Mouse (Mus musculus) forebrain, embryonic 14.5 days (tissue): Measurements from ENCODE around the gene Elmo1. TPM values are rescaled to one million over a fixed set of nuclear protein-coding genes. Genes with fewer than 3 reads are reported as not detected.

Experiments
- ATAC-seq: fragments of 200-750 bp; cut with Nextera tagmentation; 2 replicates; pipeline ENCODE4 v1.8.0; 2017; ENCODE audit warnings: mild to moderate bottlenecking, moderate library complexity
- DNase-seq: peaks from one replicate; pipeline ENCODE4 v3.0.0-alpha.2; 2015; ENCODE audit warnings: low spot score
- H3K27ac ChIP-seq: fragments of 300-500 bp; sonication (generic); 2 replicates; pipeline ENCODE4 v1.5.1; 2014; ENCODE audit warnings: low read depth, mild to moderate bottlenecking, control low read depth, low read length, moderate library complexity
- H3K27me3 ChIP-seq: fragments of 300-500 bp; sonication (generic); replicated peaks from 2 replicates; pipeline ENCODE4 v1.6.1; 2014; ENCODE audit warnings: low read length, control low read depth, mixed read lengths; ENCODE audit not compliant: control insufficient read depth, insufficient read depth
- H3K36me3 ChIP-seq: fragments of 300-500 bp; sonication (generic); 2 replicates; pipeline ENCODE4 v1.6.1; 2014; ENCODE audit warnings: low read length, control low read depth; ENCODE audit not compliant: control insufficient read depth, insufficient read depth
- H3K4me1 ChIP-seq: fragments of 300-500 bp; sonication (generic); 2 replicates; pipeline ENCODE4 v1.6.1; 2014; ENCODE audit warnings: antibody characterized with exemption, low read length, control low read depth; ENCODE audit not compliant: control insufficient read depth, insufficient read depth
- H3K4me2 ChIP-seq: fragments of 300-500 bp; sonication (generic); 2 replicates; pipeline ENCODE4 v1.6.1; 2014; ENCODE audit warnings: mild to moderate bottlenecking, control low read depth, low read length
- H3K4me3 ChIP-seq: fragments of 300-500 bp; sonication (generic); 2 replicates; pipeline ENCODE4 v1.5.1; 2014; ENCODE audit warnings: low read depth, low read length, control low read depth
- H3K9ac ChIP-seq: fragments of 300-500 bp; sonication (generic); 2 replicates; pipeline ENCODE4 v1.6.1; 2014; ENCODE audit warnings: mild to moderate bottlenecking, low read length, control low read depth, moderate library complexity
- H3K9me3 ChIP-seq: fragments of 300-500 bp; sonication (generic); replicated peaks from 2 replicates; pipeline ENCODE4 v1.6.1; 2016; ENCODE audit warnings: low read length, control low read depth, mixed read lengths; ENCODE audit not compliant: control insufficient read depth
- WGBS: fragments of 180-500 bp; shearing (Covaris S2); extraction: QIAGEN DNeasy Blood & Tissue Kit; methylation state at CpG from one replicate; pipeline ENCODE4 v1.1.7; 2014; 5-methylcytosine and 5-hydroxymethylcytosine counted together
- polyA plus RNA-seq: library from polyadenylated mRNA; unstranded; fragments of >200 nt; fragmentation: Nextera tagmentation; extraction: Ambion mirVana; gene quantifications from 2 replicates; pipeline ENCODE4 v1.2.1, GENCODE M21; 2014

The Elmo1 gene
- polyA plus RNA-seq, 1 experiment from 2014 or later: 22.6 TPM

DNA sequence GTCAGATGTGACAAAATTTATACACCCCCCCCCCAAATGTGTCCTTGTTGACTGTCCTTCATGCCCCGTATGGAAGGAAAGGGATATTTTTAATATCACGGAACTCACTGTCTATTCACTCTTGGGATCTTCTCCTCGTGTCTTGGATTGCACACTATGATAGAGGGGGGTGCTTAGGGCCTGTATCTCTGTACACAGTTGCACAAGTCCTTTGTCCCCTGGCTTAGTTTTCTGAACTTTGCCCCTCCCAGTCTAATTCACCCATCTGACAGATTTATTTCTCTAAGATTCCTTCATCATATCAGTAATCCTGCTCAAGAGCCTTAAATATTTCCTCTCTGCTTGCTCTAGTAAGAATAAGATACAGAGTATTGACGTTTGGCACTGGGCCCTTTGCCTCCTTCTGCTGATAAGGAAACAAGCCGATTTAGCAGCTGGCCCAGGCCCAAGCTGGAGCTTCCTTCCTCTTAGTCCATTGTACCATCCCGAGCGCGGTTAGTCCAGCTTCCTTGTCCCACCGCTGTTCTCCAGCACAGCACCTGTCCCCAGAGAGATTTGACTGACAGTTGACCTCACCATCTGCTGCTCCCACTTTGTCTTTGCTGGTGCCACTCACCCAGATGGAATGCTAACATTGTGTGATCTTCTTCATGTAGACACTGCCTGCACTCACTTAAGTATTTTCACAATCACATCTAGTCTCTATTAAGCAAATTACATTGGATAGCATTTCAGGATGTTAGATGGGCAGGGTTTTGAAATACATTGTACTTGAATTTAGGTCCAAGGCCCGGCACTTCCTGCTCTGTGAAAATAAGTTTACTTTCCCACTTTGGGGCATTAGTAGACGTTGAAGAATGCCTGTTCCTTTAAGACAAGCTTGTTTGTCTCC lies 141.7 kb downstream of the Elmo1 start:
- H3K4me3 ChIP-seq: no peak overlapping the region
- no peaks in the 10 kb centered on the region for H3K36me3 ChIP-seq
- H3K27me3 ChIP-seq: no peaks in the 10 kb centered on the region
- peak; percentile 68 for DNase-seq
- peak; percentile 54; the same call in 1 of the 2 replicates for ATAC-seq
- 74% methylated on average over 11 of the region's 11 CpGs for WGBS
- no peak overlapping the region for H3K9ac ChIP-seq
- 0 out of 2 replicates have a peak, but pooled peaks cover 3% of the 10 kb centered on the region for H3K4me1 ChIP-seq
- H3K27ac ChIP-seq: no peak overlapping the region; the same call in 1 of the 2 replicates
- no peak overlapping the region for H3K4me2 ChIP-seq
- no peaks in the 10 kb centered on the region for H3K9me3 ChIP-seq

- Histone ChIP-seq H3K4me3 (no peak overlapping the region), H3K9ac (no peak overlapping the region), H3K36me3 (no peaks in the 10 kb centered on the region), H3K9me3 (no peaks in the 10 kb centered on the region), H3K27ac (no peak overlapping the region), H3K4me2 (no peak overlapping the region), H3K4me1 (no peaks in the 10 kb centered on the region), H3K27me3 (no peaks in the 10 kb centered on the region)
- DNase-seq: no peak
- 86% methylated on average over 7 of the region's 7 CpGs for WGBS
- no peak for ATAC-seq
Measured at GRCm38 (mm10) chr13:20233707-20234106, 143.3 kb downstream of the Elmo1 start.

DNA sequence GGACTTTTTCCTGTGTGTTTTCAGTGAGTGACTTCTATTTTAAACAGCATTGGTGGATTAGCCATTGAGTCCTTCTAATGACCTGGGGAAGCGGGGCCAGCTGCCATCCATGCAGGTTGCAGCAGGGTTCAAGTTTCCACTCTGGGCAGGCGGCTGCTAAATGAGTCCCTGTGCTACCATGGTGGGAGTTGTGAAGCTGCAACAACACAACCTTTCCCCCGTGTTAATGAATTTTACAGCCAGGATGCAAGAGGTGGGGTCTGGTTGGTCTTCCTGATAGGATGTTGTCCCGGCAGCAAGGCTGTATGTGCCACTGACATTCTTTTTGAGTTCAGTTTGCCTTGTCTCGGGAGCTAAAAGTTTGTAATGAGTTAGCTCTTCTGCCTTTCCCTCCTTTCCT lies 147.2 kb downstream of the Elmo1 start:
- H3K4me2 ChIP-seq: no peak overlapping the region
- no peak overlapping the region for H3K4me3 ChIP-seq
- WGBS: 85% methylated on average over 5 of the region's 5 CpGs
- no peak overlapping the region for H3K27ac ChIP-seq
- no peak for DNase-seq
- H3K27me3 ChIP-seq: no peaks in the 10 kb centered on the region
- H3K4me1 ChIP-seq: no peaks in the 10 kb centered on the region
- no peaks in the 10 kb centered on the region for H3K36me3 ChIP-seq
- no peak for ATAC-seq
- no peak overlapping the region for H3K9ac ChIP-seq
- H3K9me3 ChIP-seq: no peaks in the 10 kb centered on the region

GRCm38 (mm10) chr13:20238146-20238545 lies 147.8 kb downstream of the Elmo1 start:
- WGBS: 79% methylated on average over 3 of the region's 3 CpGs
- H3K4me1 ChIP-seq: no peaks in the 10 kb centered on the region
- no peaks in the 10 kb centered on the region for H3K36me3 ChIP-seq
- ATAC-seq: no peak
- no peaks in the 10 kb centered on the region for H3K9me3 ChIP-seq
- no peak overlapping the region for H3K9ac ChIP-seq
- H3K27ac ChIP-seq: no peak overlapping the region
- no peak for DNase-seq
- no peaks in the 10 kb centered on the region for H3K27me3 ChIP-seq
- H3K4me3 ChIP-seq: no peak overlapping the region
- no peak overlapping the region for H3K4me2 ChIP-seq

- H3K9ac ChIP-seq: no peak overlapping the region
- DNase-seq: no peak
- no peaks in the 10 kb centered on the region for H3K27me3 ChIP-seq
- H3K4me2 ChIP-seq: no peak overlapping the region
- H3K4me3 ChIP-seq: no peak overlapping the region
- no peaks in the 10 kb centered on the region for H3K4me1 ChIP-seq
- no peaks in the 10 kb centered on the region for H3K36me3 ChIP-seq
- no peak for ATAC-seq
- H3K9me3 ChIP-seq: no peaks in the 10 kb centered on the region
- 82% methylated on average over 3 of the region's 3 CpGs for WGBS
- H3K27ac ChIP-seq: no peak overlapping the region
Measured at GRCm38 (mm10) chr13:20238743-20239142, 148.3 kb downstream of the Elmo1 start.

- Histone ChIP-seq H3K9me3 (no peaks in the 10 kb centered on the region), H3K4me1 (no peaks in the 10 kb centered on the region), H3K4me2 (no peak overlapping the region), H3K36me3 (no peaks in the 10 kb centered on the region), H3K9ac (no peak overlapping the region), H3K27me3 (no peaks in the 10 kb centered on the region), H3K27ac (no peak overlapping the region), H3K4me3 (no peak overlapping the region)
- ATAC-seq: peak; percentile 86
- peak; percentile 69 for DNase-seq
Measured at GRCm38 (mm10) chr13:20250069-20250668, 159.8 kb downstream of the Elmo1 start.

DNA sequence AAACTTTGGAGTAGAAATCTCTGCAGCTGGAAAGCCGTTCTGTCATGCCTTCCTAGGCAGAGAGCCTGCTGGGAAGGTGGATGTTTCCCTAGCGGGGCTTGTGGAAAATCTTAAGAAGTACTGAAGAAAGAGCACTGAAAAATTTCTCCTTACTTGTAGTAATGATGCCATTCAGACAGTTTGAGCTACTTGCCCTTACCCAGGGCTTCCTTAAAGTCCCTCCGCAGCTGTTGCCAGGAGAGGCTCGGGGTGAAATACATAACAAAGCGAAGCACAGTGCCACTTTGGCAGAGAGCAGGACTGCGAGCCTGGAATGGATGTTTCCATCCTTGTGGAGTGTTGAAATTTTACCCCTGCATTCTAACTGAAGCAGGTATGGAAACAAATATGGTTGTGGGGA lies 164.5 kb downstream of the Elmo1 start:
- WGBS: 81% methylated on average over 6 of the region's 6 CpGs
- no peak for DNase-seq
- no peaks in the 10 kb centered on the region for H3K9me3 ChIP-seq
- H3K27me3 ChIP-seq: no peaks in the 10 kb centered on the region
- no peaks in the 10 kb centered on the region for H3K4me1 ChIP-seq
- ATAC-seq: no peak
- H3K36me3 ChIP-seq: no peaks in the 10 kb centered on the region
- H3K27ac ChIP-seq: no peak overlapping the region
- no peak overlapping the region for H3K4me2 ChIP-seq
- no peak overlapping the region for H3K4me3 ChIP-seq
- no peak overlapping the region for H3K9ac ChIP-seq

- ATAC-seq (no peak), DNase-seq (no peak)
- 87% methylated on average over 3 of the region's 3 CpGs for WGBS
Measured at GRCm38 (mm10) chr13:20255380-20255779, 165.0 kb downstream of the Elmo1 start.

GRCm38 (mm10) chr13:20256613-20257012 lies 166.2 kb downstream of the Elmo1 start:
- ATAC-seq (no peak), DNase-seq (no peak)
- Histone ChIP-seq H3K4me2 (no peak overlapping the region), H3K36me3 (no peaks in the 10 kb centered on the region), H3K27ac (no peak overlapping the region), H3K4me1 (no peaks in the 10 kb centered on the region), H3K9me3 (no peaks in the 10 kb centered on the region), H3K4me3 (no peak overlapping the region), H3K27me3 (no peaks in the 10 kb centered on the region), H3K9ac (no peak overlapping the region)
- 96% methylated on average over 4 of the region's 4 CpGs for WGBS

More at GRCm38 (mm10) chr13:20255380-20255779, 165.0 kb downstream of the Elmo1 start:
- Histone ChIP-seq H3K27me3 (no peaks in the 10 kb centered on the region), H3K36me3 (no peaks in the 10 kb centered on the region), H3K27ac (no peak overlapping the region), H3K9ac (no peak overlapping the region), H3K4me1 (no peaks in the 10 kb centered on the region), H3K4me3 (no peak overlapping the region), H3K4me2 (no peak overlapping the region), H3K9me3 (no peaks in the 10 kb centered on the region)
